Mouse (Mus musculus) midbrain, embryonic 16.5 days (tissue): ENCODE measurements at regions not wholly inside any gene's neighbourhood (a gene's known extent, or its start where the extent isn't known, plus 50 kb on each side); places are given as distances from the start of the nearest gene placed in this dataset.

Experiments
- ATAC-seq: fragments of 200-750 bp; cut with Nextera tagmentation; 2 replicates; pipeline ENCODE4 v1.8.0; 2017; ENCODE audit warnings: moderate TSS enrichment
- H3K27ac ChIP-seq: fragments of 300-500 bp; sonication (generic); 2 replicates; pipeline ENCODE4 v1.5.1; 2014; ENCODE audit warnings: mild to moderate bottlenecking, low read length, mixed read lengths
- H3K27me3 ChIP-seq: fragments of 300-500 bp; sonication (generic); 2 replicates; pipeline ENCODE4 v1.6.1; 2014; ENCODE audit warnings: low read depth, low read length, mixed read lengths; ENCODE audit not compliant: control insufficient read depth, insufficient read depth
- H3K36me3 ChIP-seq: fragments of 300-500 bp; sonication (generic); 2 replicates; pipeline ENCODE4 v1.6.1; 2014; ENCODE audit warnings: mild to moderate bottlenecking, low read length, moderate library complexity, mixed read lengths; ENCODE audit not compliant: control insufficient read depth, insufficient read depth
- H3K4me1 ChIP-seq: fragments of 300-500 bp; sonication (generic); 2 replicates; pipeline ENCODE4 v1.6.1; 2014; ENCODE audit warnings: mild to moderate bottlenecking, low read length, mixed read lengths; ENCODE audit not compliant: control insufficient read depth, insufficient read depth
- H3K4me2 ChIP-seq: fragments of 300-500 bp; sonication (generic); 2 replicates; pipeline ENCODE4 v1.6.1; 2014; ENCODE audit warnings: mild to moderate bottlenecking, low read length, mixed read lengths
- H3K4me3 ChIP-seq: fragments of 300-500 bp; sonication (generic); 2 replicates; pipeline ENCODE4 v1.5.1; 2014; ENCODE audit warnings: low read depth, mild to moderate bottlenecking, low read length, moderate library complexity, mixed read lengths
- H3K9ac ChIP-seq: fragments of 300-500 bp; sonication (generic); 2 replicates; pipeline ENCODE4 v1.6.1; 2014; ENCODE audit warnings: low read depth, low read length, mixed read lengths
- H3K9me3 ChIP-seq: fragments of 300-500 bp; sonication (generic); replicated peaks from 2 replicates; pipeline ENCODE4 v1.6.1; 2014; ENCODE audit warnings: mild to moderate bottlenecking, low read length, mixed read lengths; ENCODE audit not compliant: control insufficient read depth, poor library complexity, severe bottlenecking
- WGBS: fragments of 180-500 bp; shearing (Covaris S2); extraction: QIAGEN DNeasy Blood & Tissue Kit; methylation state at CpG from one replicate; pipeline ENCODE4 v1.1.7; 2014; 5-methylcytosine and 5-hydroxymethylcytosine counted together

DNA sequence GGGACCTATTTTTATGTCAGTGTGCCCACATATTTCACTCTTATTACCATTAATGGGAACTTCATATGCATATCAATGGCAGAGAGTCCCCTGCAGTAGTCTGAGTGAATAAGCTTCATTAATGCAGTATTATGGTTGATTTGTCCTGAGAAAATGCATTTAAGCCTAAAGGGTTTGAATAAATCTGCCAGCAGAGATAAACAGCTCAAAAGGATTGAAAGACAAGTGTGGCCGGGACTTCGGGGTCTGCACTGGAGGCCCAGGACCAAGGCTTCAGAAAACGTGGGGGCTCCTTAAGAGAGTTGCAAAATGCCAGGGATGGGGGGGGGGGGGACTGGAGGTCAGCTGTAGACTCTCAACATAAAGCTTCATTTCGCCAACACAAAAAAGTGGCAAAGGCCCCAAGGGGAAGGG is 306.6 kb downstream of the Irs2 start:
- Histone ChIP-seq H3K36me3 (no peaks in the 10 kb centered on the region), H3K27me3 (no peaks in the 10 kb centered on the region), H3K9me3 (no peaks in the 10 kb centered on the region), H3K4me1 (peaks cover 10% of the 10 kb centered on the region), H3K4me3 (no peak overlapping the region), H3K9ac (no peak overlapping the region), H3K27ac (no peak overlapping the region), H3K4me2 (no peak overlapping the region)
- WGBS, result 11% methylated on average over 4 of the region's 4 CpGs
- no peak for ATAC-seq

DNA sequence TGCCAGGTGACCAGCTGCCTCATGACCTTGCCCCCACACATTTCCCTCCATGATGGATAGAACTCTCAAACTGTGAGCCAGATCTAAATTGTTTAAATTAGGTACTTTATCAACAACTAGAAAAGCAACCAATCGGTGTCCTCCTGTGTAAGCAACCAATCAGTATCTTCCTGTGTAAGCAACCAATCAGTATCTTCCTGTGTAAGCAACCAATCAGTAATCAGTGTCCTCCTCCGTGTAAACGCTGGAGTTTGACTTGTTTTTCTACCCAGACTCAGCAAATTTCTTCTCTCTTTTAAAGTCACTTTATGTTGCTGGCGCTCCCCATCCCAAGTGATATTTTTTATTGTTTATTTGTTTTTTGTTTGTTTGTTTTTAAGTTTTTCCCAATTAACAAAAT is 307.0 kb downstream of the Irs2 start:
- no peak for ATAC-seq
- Histone ChIP-seq H3K4me2 (no peak overlapping the region), H3K27me3 (no peaks in the 10 kb centered on the region), H3K9me3 (no peaks in the 10 kb centered on the region), H3K9ac (no peak overlapping the region), H3K36me3 (no peaks in the 10 kb centered on the region), H3K27ac (no peak overlapping the region), H3K4me3 (no peak overlapping the region), H3K4me1 (peaks cover 10% of the 10 kb centered on the region)
- 70% methylated on average over 4 of the region's 4 CpGs for WGBS

DNA sequence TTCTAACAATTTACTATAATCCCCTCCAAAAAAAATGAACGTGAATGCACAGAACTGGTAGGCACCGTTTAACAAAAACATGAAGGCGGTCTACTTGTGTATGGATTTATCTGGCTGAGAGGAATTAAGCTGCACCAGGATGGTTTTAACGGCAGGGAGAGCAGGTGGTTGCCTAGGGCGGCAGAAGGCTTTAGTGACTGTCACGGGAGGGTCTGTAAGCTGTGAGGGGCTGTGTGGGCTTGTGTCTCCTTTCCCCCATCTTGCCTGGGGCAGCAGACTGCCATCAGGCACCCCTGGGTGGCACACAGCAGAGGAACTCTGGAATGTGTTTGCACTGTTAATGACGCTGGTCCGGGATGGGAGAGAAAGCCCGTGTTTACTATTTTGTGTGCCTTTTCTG is 308.6 kb downstream of the Irs2 start:
- 26% methylated on average over 9 of the region's 9 CpGs for WGBS
- no peaks in the 10 kb centered on the region for H3K36me3 ChIP-seq

DNA sequence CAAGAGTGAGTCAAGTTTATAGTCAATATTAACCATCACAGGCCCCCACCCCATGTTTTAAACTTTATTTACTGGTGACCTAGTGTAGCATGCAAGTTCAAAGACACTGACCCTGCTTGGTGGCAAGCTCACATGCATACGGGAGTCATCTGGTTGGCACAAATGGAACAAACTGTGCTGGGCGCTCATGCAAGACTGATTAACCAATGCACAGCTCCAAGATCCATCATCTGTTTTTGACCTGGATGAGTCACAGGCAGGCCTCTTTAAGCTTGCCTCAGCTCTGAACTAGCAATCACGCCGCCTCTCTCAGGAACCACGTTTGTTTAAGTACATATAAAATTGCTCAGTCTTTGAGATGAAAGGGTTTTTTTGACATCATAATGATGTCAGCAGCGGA is 313.1 kb downstream of the Irs2 start:
- Histone ChIP-seq H3K4me1 (peaks cover 2% of the 10 kb centered on the region; the same call in 1 of the 2 replicates), H3K9me3 (no peaks in the 10 kb centered on the region), H3K4me2 (no peak overlapping the region), H3K27me3 (no peaks in the 10 kb centered on the region), H3K27ac (no peak overlapping the region), H3K36me3 (no peaks in the 10 kb centered on the region), H3K4me3 (no peak overlapping the region), H3K9ac (no peak overlapping the region)
- 86% methylated on average over 6 of the region's 6 CpGs for WGBS
- ATAC-seq, result no peak

More for the DNA sequence above, 308.6 kb downstream of the Irs2 start:
- H3K9ac ChIP-seq, result no peak overlapping the region
- peak; percentile 34; the same call in 1 of the 2 replicates for ATAC-seq
- H3K4me3 ChIP-seq, result no peak overlapping the region
- H3K4me1 ChIP-seq, result peaks cover 10% of the 10 kb centered on the region
- H3K9me3 ChIP-seq, result no peaks in the 10 kb centered on the region
- no peak overlapping the region for H3K4me2 ChIP-seq
- no peak overlapping the region for H3K27ac ChIP-seq
- H3K27me3 ChIP-seq, result no peaks in the 10 kb centered on the region

DNA sequence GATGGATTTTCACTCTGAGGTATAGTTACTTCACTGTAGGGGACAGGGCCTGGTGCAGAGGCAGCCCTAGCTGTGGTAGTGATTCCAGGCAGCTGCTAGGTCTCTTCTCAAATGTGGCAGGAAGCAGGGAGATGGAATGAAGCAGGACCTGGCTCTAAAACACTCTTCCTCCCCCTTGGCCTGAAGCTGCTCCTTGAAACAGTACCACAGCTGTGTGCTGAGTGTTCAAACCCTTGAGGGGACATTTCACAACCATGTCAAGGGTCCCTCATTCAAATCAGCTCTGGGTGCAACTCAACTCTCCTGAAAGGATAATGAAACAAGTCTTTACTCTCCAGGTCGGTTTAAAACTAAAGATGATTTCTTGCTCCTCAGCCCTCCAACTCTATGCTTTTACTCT is 317.6 kb downstream of the Irs2 start:
- H3K4me3 ChIP-seq, result no peak overlapping the region
- no peak for ATAC-seq
- H3K27ac ChIP-seq, result no peak overlapping the region
- no peaks in the 10 kb centered on the region for H3K27me3 ChIP-seq
- no peak overlapping the region for H3K9ac ChIP-seq
- H3K36me3 ChIP-seq, result no peaks in the 10 kb centered on the region
- H3K9me3 ChIP-seq, result no peaks in the 10 kb centered on the region
- H3K4me1 ChIP-seq, result peaks cover 4% of the 10 kb centered on the region; the same call in 1 of the 2 replicates
- no peak overlapping the region for H3K4me2 ChIP-seq
- 74% methylated on average over 1 of the region's 1 CpGs for WGBS

DNA sequence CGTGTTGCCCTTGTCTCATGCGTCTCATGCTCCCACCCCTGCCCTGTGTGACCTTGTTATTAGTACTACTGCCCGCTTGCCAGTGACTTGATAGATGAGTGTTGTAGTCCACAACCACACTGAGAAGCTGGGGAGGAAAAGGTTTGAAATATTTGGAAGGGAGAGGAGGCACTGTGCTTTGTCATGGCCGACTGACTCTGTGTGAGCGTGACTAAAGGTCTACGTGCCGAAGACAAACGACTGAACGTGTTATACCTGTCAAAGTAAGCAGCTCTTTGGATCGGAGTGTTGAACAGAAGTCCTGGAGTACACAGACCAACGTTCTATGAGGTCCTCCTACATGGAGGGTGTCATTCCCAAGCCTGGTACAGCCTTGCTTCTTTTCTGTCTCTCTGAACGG is 318.4 kb downstream of the Irs2 start:
- Histone ChIP-seq H3K9ac (no peak overlapping the region), H3K4me3 (no peak overlapping the region), H3K36me3 (no peaks in the 10 kb centered on the region), H3K27me3 (no peaks in the 10 kb centered on the region), H3K9me3 (no peaks in the 10 kb centered on the region), H3K4me1 (peaks cover 4% of the 10 kb centered on the region; the same call in 1 of the 2 replicates), H3K27ac (no peak overlapping the region), H3K4me2 (no peak overlapping the region)
- 78% methylated on average over 12 of the region's 12 CpGs for WGBS
- ATAC-seq, result no peak

DNA sequence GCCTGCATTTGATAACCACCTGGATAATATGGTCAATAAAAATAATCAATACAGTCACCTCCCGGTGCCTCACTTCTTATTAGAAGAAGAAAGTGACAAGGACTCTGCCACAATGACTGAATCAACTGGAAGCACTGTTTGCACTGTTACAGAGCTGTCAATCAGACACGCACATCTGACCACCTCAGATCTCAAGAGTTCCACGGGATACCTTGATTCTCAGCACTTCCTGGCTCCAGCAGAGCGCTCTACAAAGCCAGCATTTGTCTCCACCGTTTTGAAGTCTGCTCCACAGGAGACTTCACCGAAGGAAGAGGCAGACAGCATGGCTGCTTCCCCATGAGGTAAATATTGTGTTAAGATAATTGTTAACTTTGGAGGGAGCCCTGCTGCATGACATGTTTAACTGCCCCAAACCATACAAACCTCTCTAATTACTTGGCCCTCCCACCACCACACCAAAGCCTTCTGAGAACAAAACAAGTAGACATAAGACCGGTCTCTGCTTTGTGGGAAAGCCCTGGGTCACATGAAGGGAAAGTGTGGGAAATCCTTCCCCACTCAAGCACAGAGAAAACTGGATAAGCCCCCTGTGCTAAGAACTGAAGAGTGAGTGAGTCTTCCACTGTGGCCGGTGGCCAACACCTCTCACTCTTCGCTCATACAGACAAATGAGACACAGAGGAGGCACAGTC is 320.2 kb downstream of the Irs2 start:
- no peak overlapping the region for H3K27ac ChIP-seq
- no peak overlapping the region for H3K4me3 ChIP-seq
- H3K4me1 ChIP-seq, result peaks cover 4% of the 10 kb centered on the region; the same call in 1 of the 2 replicates
- ATAC-seq, result peak; percentile 71; the same call in 1 of the 2 replicates
- 18% methylated on average over 9 of the region's 9 CpGs for WGBS
- H3K36me3 ChIP-seq, result no peaks in the 10 kb centered on the region
- H3K9ac ChIP-seq, result no peak overlapping the region
- H3K9me3 ChIP-seq, result no peaks in the 10 kb centered on the region
- H3K4me2 ChIP-seq, result no peak overlapping the region
- no peaks in the 10 kb centered on the region for H3K27me3 ChIP-seq
